In the genomic region with DNA sequence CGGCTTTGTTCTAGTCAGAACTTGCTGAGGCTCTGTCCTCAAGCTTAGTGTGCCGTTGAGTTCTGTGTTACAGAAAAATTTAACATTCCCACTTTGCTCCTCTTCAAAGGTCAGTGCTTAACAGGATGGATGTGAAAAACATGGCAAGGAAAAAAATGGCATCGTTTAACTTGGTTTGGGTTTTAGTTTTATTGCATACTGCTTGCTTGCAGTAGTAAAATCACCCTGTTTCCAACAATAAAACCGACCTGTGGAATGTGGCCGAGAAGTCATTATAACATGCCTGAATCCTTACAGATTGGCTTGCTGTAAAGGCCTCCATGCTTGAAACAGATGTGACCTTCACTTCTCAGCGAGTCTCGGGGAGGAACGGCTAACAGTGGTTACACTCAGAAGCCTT, we compare ENCODE assay signal across 19 mouse cellular contexts.
DNase-seq lines count a peak whose midpoint lies in the region; ATAC-seq lines count a peak whose summit lies in the region.
"Had no signal": no experiment of that assay in that cellular context is flagged by ENCODE, and none has a peak within 500 bp of the region (broad histone marks: within the 10 kb centered on the region; RNA-seq: fewer than 3 reads in every experiment).

No protein-coding gene starts in this region.

- H3K36me3 ChIP-seq in kidney, embryonic 15.5 days, result no peaks in the 10 kb centered on the region
- no peaks in the 10 kb centered on the region for H3K36me3 ChIP-seq in limb, embryonic 13.5 days
- H3K36me3 ChIP-seq: embryonic facial prominence, embryonic 12.5 days; forebrain, embryonic 15.5 days; heart, embryonic 13.5 days had no signal

- intact Hi-C loops in gastrocnemius, postnatal 36 days (cut with DNase I), result no loop called here

- 0 out of 2 replicates have a peak, but pooled peaks cover 3% of the 10 kb centered on the region for H3K4me1 ChIP-seq in kidney, embryonic 15.5 days
- H3K4me1 ChIP-seq in limb, embryonic 13.5 days, result peaks cover 23% of the 10 kb centered on the region
- H3K4me1 ChIP-seq: embryonic facial prominence, embryonic 12.5 days; heart, embryonic 13.5 days had no signal

- 45% methylated on average over 8 of the region's 8 CpGs for WGBS in kidney, embryonic 15.5 days
- WGBS in limb, embryonic 13.5 days, result 11% methylated on average over 8 of the region's 8 CpGs

- H3K4me3 ChIP-seq in kidney, embryonic 15.5 days (replicated peaks), result no peak overlapping the region
- no peak overlapping the region for H3K4me3 ChIP-seq in limb, embryonic 13.5 days
- H3K4me3 ChIP-seq: embryonic facial prominence, embryonic 12.5 days; forebrain, embryonic 15.5 days; heart, embryonic 13.5 days had no signal

- no peak for DNase-seq in kidney, postnatal 36 days
- peak; percentile 23 for DNase-seq in retina, embryonic 14.5 days (ENCODE audit: low spot score)
- DNase-seq in layer of hippocampus, postnatal 10 days (ENCODE audit: low spot score in 2 of 2), result no peak
- no peak for DNase-seq in right cerebral cortex, postnatal 10 days (ENCODE audit: low spot score in 2 of 2)
- no peak for DNase-seq in gastrocnemius, postnatal 36 days
- DNase-seq: adrenal gland, adult 2 months; adrenal gland, postnatal 25 days; cerebellum, adult 2 months; cerebellum, postnatal 10 days; gastrocnemius, postnatal 25 days; heart, postnatal 36 days had no signal

- H3K4me2 ChIP-seq in kidney, embryonic 15.5 days, result no peak overlapping the region
- peak overlapping the region; percentile 29 for H3K4me2 ChIP-seq in limb, embryonic 13.5 days (replicated peaks)
- H3K4me2 ChIP-seq: embryonic facial prominence, embryonic 12.5 days; forebrain, embryonic 15.5 days; heart, embryonic 13.5 days had no signal

- no peaks in the 10 kb centered on the region for H3K9me3 ChIP-seq in kidney, embryonic 15.5 days (replicated peaks)
- H3K9me3 ChIP-seq in limb, embryonic 13.5 days, result no peaks in the 10 kb centered on the region
- H3K9me3 ChIP-seq: embryonic facial prominence, embryonic 12.5 days; forebrain, embryonic 15.5 days; heart, embryonic 13.5 days had no signal

- H3K27me3 ChIP-seq in kidney, embryonic 15.5 days, result no peaks in the 10 kb centered on the region
- H3K27me3 ChIP-seq in limb, embryonic 13.5 days, result no peaks in the 10 kb centered on the region
- H3K27me3 ChIP-seq: embryonic facial prominence, embryonic 12.5 days; forebrain, embryonic 15.5 days; heart, embryonic 13.5 days; Patski had no signal

- 0 out of 2 replicates have a peak, but pooled peaks have one; percentile 36 for ATAC-seq in kidney, embryonic 15.5 days (replicated peaks; ENCODE audit: low FRiP score)
- peak; percentile 86 for ATAC-seq in limb, embryonic 13.5 days (ENCODE audit: low FRiP score, low read depth)
- ATAC-seq: activated CD4-positive, CD25-positive, alpha-beta regulatory T cell, adult 4 months; forebrain, embryonic 15.5 days; hindbrain, embryonic 16.5 days; Patski had no signal

- no peak overlapping the region for H3K9ac ChIP-seq in kidney, embryonic 15.5 days
- H3K9ac ChIP-seq in limb, embryonic 13.5 days, result no peak overlapping the region
- H3K9ac ChIP-seq: embryonic facial prominence, embryonic 12.5 days; forebrain, embryonic 15.5 days; heart, embryonic 13.5 days had no signal

- no peak overlapping the region for H3K27ac ChIP-seq in kidney, embryonic 15.5 days
- H3K27ac ChIP-seq in limb, embryonic 13.5 days, result peak overlapping the region; percentile 73; the same call in 1 of the 2 replicates
- H3K27ac ChIP-seq: embryonic facial prominence, embryonic 12.5 days; forebrain, embryonic 15.5 days; heart, embryonic 13.5 days had no signal
